Mouse (Mus musculus): Measurements from ENCODE around the gene Kcnq1.

GRCm38 (mm10) chr7:143458963-143459331, 352.8 kb downstream of the Kcnq1 start:
- TF ChIP-seq CTCF (IDR thresholded peaks at IDR 0.05; ENCODE audit: low read depth) (no peak), EP300 (optimal IDR thresholded peaks at IDR 0.05) (no peak)
